Mouse (Mus musculus): Measurements from ENCODE around the gene Arhgef10l. TPM values are rescaled to one million over a fixed set of nuclear protein-coding genes. Genes with fewer than 3 reads are reported as not detected.
A peak's percentile ranks its signal among the peaks of the same experiment; 100 is the strongest.

The Arhgef10l gene
- total and polyA plus RNA-seq, 2 experiments from 2014 or later = 20.7 to 81.1 TPM

DNA sequence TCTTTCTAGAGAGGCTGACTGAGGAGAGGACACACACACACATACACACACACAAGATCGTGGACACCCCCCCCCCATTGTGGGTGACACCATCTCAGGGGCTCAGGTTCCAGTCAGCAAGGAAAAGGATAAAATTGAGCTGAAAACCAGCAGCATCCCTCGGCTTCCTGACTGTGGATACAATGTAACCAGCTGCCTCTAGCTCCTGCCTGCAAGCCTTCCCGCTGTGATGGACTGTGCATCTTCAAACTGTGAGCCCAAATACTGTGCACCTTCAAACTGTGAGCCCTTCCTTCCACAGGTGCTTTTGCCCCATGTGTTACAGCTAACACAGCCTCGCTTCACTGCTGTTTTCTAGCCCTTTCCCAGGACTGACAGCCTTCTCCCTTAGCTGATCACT, 23.4 kb downstream of the Arhgef10l start:
- ATAC-seq (ENCODE audit: low FRiP score) = no peak
- TF ChIP-seq CTCF (IDR thresholded peaks at IDR 0.05) = no peak
- no peak for DNase-seq (ENCODE audit: low spot score)
- WGBS = 88% methylated on average over 4 of the region's 4 CpGs
- 0 out of 2 replicates have a peak, but pooled peaks cover 10% of the 10 kb centered on the region for H3K36me3 ChIP-seq (ENCODE audit: insufficient read depth, low read length)
- no peak overlapping the region for H3K27ac ChIP-seq (ENCODE audit: low read depth, low read length)
- no peak overlapping the region for H3K4me3 ChIP-seq (ENCODE audit: low read depth, low read length)
- peaks cover 5% of the 10 kb centered on the region; the same call in 1 of the 2 replicates for H3K4me1 ChIP-seq (ENCODE audit: insufficient read depth, low read length)
- H3K9me3 ChIP-seq (ENCODE audit: low read length) = no peaks in the 10 kb centered on the region
- no peak overlapping the region for H3K4me2 ChIP-seq (ENCODE audit: low read depth, low read length, poor library complexity, severe bottlenecking)
- H3K27me3 ChIP-seq (ENCODE audit: insufficient read depth, low read length) = no peaks in the 10 kb centered on the region
- no peak overlapping the region for H3K9ac ChIP-seq (replicated peaks; ENCODE audit: low read length, poor library complexity, severe bottlenecking)

DNA sequence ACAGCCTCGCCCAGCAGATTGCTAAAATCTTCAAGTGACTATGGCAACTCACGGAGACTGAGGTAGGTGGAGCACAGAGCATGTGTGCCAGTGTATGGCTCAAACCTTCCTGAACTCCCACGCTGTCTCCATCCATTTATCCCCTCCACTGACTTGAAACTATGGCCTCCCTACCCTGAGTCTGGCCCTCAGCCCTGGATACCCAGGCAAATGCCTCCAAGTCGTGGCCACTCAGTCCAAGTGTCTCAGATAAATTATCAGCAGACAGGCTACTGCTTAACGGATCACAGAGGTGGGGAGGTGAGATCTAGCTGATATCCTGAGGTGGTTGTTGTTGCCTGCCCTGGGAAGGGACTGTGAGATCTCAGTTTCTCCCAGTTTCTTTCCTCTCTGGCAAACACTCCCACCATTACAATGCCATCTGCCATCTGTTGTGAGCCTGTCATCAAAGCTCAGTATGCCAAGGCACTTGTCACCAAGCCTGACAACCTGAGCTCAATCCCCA, 24.3 kb downstream of the Arhgef10l start:
- Histone ChIP-seq H3K36me3 (ENCODE audit: insufficient read depth, low read length) (0 out of 2 replicates have a peak, but pooled peaks cover 10% of the 10 kb centered on the region), H3K27ac (ENCODE audit: low read depth, low read length) (peak overlapping the region; percentile 12; the same call in 1 of the 2 replicates), H3K4me2 (ENCODE audit: low read depth, low read length, poor library complexity, severe bottlenecking) (no peak overlapping the region), H3K27me3 (ENCODE audit: insufficient read depth, low read length) (no peaks in the 10 kb centered on the region), H3K9me3 (ENCODE audit: low read length) (no peaks in the 10 kb centered on the region), H3K9ac (replicated peaks; ENCODE audit: low read length, poor library complexity, severe bottlenecking) (no peak overlapping the region), H3K4me1 (ENCODE audit: insufficient read depth, low read length) (peaks cover 5% of the 10 kb centered on the region; the same call in 1 of the 2 replicates), H3K4me3 (ENCODE audit: low read depth, low read length) (no peak overlapping the region)
- no peak for TF ChIP-seq CTCF (IDR thresholded peaks at IDR 0.05)
- WGBS = 65% methylated on average over 5 of the region's 5 CpGs
- DNase-seq (ENCODE audit: low spot score) = peak; percentile 70
- ATAC-seq (ENCODE audit: low FRiP score) = no peak

DNA sequence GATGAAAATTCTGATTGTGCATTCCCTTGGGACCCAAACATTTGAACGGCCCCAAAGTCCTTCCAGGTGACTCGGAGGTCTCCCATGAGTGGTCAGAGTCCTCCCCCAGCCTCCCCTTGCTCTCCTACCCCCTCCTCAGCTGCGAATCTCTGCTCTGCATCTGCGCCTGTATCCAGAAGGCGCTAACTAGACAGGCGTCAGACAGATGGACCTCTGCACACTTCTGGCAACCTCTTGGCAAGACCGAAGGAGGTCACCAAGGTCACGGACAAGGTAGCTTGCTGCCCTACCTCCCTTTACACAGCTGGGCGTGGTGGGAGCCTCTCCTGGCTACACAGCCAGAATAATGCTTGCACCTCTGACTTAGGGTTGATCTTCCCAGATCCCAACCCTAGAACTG, 25.1 kb downstream of the Arhgef10l start:
- no peak for ATAC-seq (ENCODE audit: low FRiP score)
- no peak overlapping the region for H3K4me3 ChIP-seq (ENCODE audit: low read depth, low read length)
- no peaks in the 10 kb centered on the region for H3K9me3 ChIP-seq (ENCODE audit: low read length)
- 0 out of 2 replicates have a peak, but pooled peaks cover 13% of the 10 kb centered on the region for H3K36me3 ChIP-seq (ENCODE audit: insufficient read depth, low read length)
- H3K4me2 ChIP-seq (ENCODE audit: low read depth, low read length, poor library complexity, severe bottlenecking) = no peak overlapping the region
- H3K27me3 ChIP-seq (ENCODE audit: insufficient read depth, low read length) = no peaks in the 10 kb centered on the region
- no peak overlapping the region for H3K27ac ChIP-seq (ENCODE audit: low read depth, low read length)
- TF ChIP-seq CTCF (IDR thresholded peaks at IDR 0.05) = no peak
- H3K4me1 ChIP-seq (ENCODE audit: insufficient read depth, low read length) = peaks cover 2% of the 10 kb centered on the region; the same call in 1 of the 2 replicates
- H3K9ac ChIP-seq (replicated peaks; ENCODE audit: low read length, poor library complexity, severe bottlenecking) = no peak overlapping the region
- no peak for DNase-seq (ENCODE audit: low spot score)
- WGBS = 88% methylated on average over 9 of the region's 9 CpGs

DNA sequence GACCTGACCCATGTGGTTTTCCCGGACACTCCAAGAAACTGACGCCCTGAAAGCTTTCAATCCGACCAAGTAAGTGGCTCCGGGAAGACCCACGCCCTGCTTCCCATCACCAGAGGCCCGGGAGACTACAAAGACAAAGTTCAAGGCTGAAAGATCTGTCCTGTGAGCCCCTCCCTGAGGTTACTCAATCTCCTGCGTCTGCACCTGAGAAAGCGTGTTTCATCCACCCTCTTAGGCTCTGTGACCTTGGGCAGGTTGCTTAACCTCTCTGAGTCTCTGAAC, 25.6 kb downstream of the Arhgef10l start:
- TF ChIP-seq CTCF (IDR thresholded peaks at IDR 0.05) = no peak
- DNase-seq (ENCODE audit: low spot score) = no peak
- Histone ChIP-seq H3K4me3 (ENCODE audit: low read depth, low read length) (no peak overlapping the region), H3K4me1 (ENCODE audit: insufficient read depth, low read length) (no peaks in the 10 kb centered on the region; the same call in 1 of the 2 replicates), H3K27ac (ENCODE audit: low read depth, low read length) (no peak overlapping the region), H3K9me3 (ENCODE audit: low read length) (no peaks in the 10 kb centered on the region), H3K9ac (replicated peaks; ENCODE audit: low read length, poor library complexity, severe bottlenecking) (no peak overlapping the region), H3K4me2 (ENCODE audit: low read depth, low read length, poor library complexity, severe bottlenecking) (no peak overlapping the region), H3K27me3 (ENCODE audit: insufficient read depth, low read length) (no peaks in the 10 kb centered on the region), H3K36me3 (ENCODE audit: insufficient read depth, low read length) (0 out of 2 replicates have a peak, but pooled peaks cover 13% of the 10 kb centered on the region)
- 88% methylated on average over 8 of the region's 8 CpGs for WGBS
- ATAC-seq (ENCODE audit: low FRiP score) = no peak

DNA sequence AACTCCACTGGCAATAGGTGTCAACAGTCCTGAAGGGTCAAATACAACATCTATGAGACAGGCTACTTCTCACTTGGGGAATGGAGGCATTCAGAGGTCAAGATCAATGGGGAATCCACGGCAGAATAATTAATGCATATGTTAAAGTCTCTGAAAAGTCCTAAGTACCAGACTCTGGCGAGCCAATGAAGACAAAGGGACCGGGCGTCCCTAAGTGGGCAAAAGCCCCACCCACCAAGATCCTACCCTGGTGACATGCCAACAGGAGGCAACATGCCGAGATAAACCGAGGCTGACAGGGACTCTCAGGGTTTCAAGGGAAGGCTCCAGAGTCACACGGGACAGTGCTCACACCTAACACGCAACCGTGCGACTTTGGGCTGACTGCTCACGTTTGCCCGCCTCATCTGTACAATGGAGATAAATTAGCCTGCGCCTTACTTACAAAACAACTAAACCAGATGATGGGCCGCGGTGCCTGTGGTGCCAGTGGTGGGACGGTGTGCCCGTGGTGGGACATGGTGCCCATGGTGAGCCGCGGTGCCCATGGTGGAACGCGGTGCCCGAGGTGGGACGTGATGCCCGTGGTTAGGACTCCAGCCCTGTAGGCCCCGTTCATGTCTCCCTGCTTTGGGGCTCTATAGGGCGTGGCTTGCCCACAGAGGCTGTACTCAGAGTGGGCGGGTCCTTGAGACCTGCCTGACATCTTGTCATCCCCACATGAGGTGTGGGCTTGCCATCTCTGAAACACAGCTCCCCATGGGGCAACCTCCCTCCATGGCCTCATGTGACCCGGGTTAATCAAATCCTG, 26.2 kb downstream of the Arhgef10l start:
- Histone ChIP-seq H3K27ac (ENCODE audit: low read depth, low read length) (no peak overlapping the region), H3K9me3 (ENCODE audit: low read length) (no peaks in the 10 kb centered on the region), H3K9ac (replicated peaks; ENCODE audit: low read length, poor library complexity, severe bottlenecking) (no peak overlapping the region), H3K36me3 (ENCODE audit: insufficient read depth, low read length) (0 out of 2 replicates have a peak, but pooled peaks cover 13% of the 10 kb centered on the region), H3K4me1 (ENCODE audit: insufficient read depth, low read length) (no peaks in the 10 kb centered on the region), H3K4me3 (ENCODE audit: low read depth, low read length) (no peak overlapping the region), H3K27me3 (ENCODE audit: insufficient read depth, low read length) (no peaks in the 10 kb centered on the region), H3K4me2 (ENCODE audit: low read depth, low read length, poor library complexity, severe bottlenecking) (no peak overlapping the region)
- 90% methylated on average over 28 of the region's 28 CpGs for WGBS
- TF ChIP-seq CTCF (IDR thresholded peaks at IDR 0.05) = no peak
- ATAC-seq (ENCODE audit: low FRiP score) = no peak
- DNase-seq (ENCODE audit: low spot score) = no peak

DNA sequence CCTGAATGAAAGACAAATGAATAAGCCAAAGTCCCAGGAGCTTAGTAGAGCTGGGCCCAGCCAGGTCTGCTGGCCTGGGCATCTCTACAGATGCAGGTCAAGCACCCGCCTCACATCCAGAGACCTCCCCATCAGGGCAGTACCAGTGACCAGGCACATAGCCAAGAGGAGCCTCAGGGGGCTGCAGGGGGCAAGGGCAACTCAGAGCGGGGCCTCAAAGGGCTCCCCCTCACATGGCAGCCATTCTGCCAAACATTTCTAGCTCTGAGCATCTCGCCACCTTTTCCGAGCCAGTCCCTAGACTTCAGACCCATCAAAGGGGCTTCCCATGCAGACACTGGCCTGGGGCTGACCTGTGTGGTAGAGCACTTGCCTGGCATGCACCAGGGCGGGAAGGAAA, 27.2 kb downstream of the Arhgef10l start:
- TF ChIP-seq CTCF (IDR thresholded peaks at IDR 0.05) = no peak
- ATAC-seq (ENCODE audit: low FRiP score) = no peak
- no peak for DNase-seq (ENCODE audit: low spot score)

More for the DNA sequence above, 27.2 kb downstream of the Arhgef10l start:
- H3K4me3 ChIP-seq (ENCODE audit: low read depth, low read length) = no peak overlapping the region
- H3K4me1 ChIP-seq (ENCODE audit: insufficient read depth, low read length) = no peaks in the 10 kb centered on the region
- H3K36me3 ChIP-seq (ENCODE audit: insufficient read depth, low read length) = 0 out of 2 replicates have a peak, but pooled peaks cover 13% of the 10 kb centered on the region
- H3K9me3 ChIP-seq (ENCODE audit: low read length) = no peaks in the 10 kb centered on the region
- H3K4me2 ChIP-seq (ENCODE audit: low read depth, low read length, poor library complexity, severe bottlenecking) = no peak overlapping the region
- WGBS = 96% methylated on average over 5 of the region's 5 CpGs
- H3K9ac ChIP-seq (replicated peaks; ENCODE audit: low read length, poor library complexity, severe bottlenecking) = no peak overlapping the region
- no peak overlapping the region for H3K27ac ChIP-seq (ENCODE audit: low read depth, low read length)
- H3K27me3 ChIP-seq (ENCODE audit: insufficient read depth, low read length) = no peaks in the 10 kb centered on the region

All from midbrain, postnatal 0 days (tissue).